Mouse (Mus musculus): ENCODE measurements around the gene H6pd. TPM values are rescaled to one million over a fixed set of nuclear protein-coding genes. Genes with fewer than 3 reads are reported as not detected.
A peak's percentile ranks its signal among the peaks of the same experiment; 100 is the strongest.

Gene H6pd
- polyA plus RNA-seq, 1 experiment from 2014 or later: 10.6 TPM

DNA sequence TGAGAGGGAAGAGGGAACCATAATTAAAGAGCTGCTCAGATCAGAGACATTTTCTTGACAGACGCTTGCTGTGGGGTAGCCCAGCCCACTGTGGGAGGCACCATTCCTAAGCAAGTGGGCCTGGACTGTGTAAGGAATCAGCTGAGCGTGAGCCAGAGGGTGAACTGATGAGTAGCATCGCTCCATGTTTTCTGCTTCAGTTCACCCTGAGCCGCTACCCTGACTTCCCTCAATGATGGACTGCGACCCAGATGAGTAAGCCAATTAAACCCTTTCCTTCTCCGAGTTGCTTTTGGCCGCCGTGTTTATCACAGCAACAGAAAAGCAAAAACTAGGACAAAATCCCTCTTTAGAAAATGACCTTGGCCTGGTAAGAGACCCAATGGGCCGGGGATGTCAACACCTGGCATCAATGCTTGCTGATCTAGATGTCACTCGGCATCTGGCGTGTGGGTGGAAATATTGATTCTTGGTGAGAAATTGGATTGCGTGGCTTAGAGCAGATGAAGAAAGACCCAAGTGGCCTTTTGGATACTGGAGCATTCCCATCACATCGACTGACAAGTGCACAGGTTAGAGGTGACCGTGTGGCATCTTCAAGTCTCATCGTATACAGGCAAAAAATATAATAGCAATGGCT, 11.0 kb upstream of the H6pd start:
- Histone ChIP-seq H3K36me3 (no peaks in the 10 kb centered on the region), H3K9ac (no peak overlapping the region), H3K27ac (replicated peaks) (no peak overlapping the region), H3K27me3 (replicated peaks) (0 out of 2 replicates have a peak, but pooled peaks cover 5% of the 10 kb centered on the region), H3K9me3 (no peaks in the 10 kb centered on the region), H3K4me2 (no peak overlapping the region), H3K4me1 (peaks cover 10% of the 10 kb centered on the region; the same call in 1 of the 2 replicates), H3K4me3 (no peak overlapping the region)
- ATAC-seq (ENCODE audit: extremely low read depth, insufficient number of reproducible peaks, low FRiP score, low TSS enrichment): no peak
- WGBS: 84% methylated on average over 15 of the region's 15 CpGs

DNA sequence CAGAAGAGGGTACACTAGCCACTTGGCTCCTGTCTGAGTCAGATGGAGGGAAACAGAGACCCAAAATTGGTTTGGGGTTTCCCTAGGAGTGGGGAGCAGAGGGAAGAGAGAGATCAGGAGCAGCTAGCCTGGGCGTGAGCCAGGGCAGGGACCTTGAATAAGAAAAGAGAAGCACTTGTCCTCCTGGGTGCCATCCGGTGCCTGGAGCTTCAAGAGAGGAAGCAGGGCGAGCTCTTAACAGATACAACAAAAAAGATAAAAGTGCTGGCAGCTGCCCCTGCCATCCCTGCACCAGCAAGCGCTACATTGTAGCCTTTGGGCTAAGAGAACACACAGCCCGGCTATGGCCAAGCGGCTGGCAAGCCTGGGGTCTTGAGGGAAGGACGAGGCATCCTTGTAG, 6.6 kb upstream of the H6pd start:
- Histone ChIP-seq H3K9me3 (no peaks in the 10 kb centered on the region), H3K4me2 (no peak overlapping the region), H3K27me3 (replicated peaks) (no peaks in the 10 kb centered on the region), H3K4me1 (peaks cover 19% of the 10 kb centered on the region), H3K4me3 (no peak overlapping the region), H3K27ac (replicated peaks) (no peak overlapping the region), H3K9ac (no peak overlapping the region), H3K36me3 (no peaks in the 10 kb centered on the region)
- no peak for ATAC-seq (ENCODE audit: extremely low read depth, insufficient number of reproducible peaks, low FRiP score, low TSS enrichment)
- WGBS: 53% methylated on average over 7 of the region's 7 CpGs

DNA sequence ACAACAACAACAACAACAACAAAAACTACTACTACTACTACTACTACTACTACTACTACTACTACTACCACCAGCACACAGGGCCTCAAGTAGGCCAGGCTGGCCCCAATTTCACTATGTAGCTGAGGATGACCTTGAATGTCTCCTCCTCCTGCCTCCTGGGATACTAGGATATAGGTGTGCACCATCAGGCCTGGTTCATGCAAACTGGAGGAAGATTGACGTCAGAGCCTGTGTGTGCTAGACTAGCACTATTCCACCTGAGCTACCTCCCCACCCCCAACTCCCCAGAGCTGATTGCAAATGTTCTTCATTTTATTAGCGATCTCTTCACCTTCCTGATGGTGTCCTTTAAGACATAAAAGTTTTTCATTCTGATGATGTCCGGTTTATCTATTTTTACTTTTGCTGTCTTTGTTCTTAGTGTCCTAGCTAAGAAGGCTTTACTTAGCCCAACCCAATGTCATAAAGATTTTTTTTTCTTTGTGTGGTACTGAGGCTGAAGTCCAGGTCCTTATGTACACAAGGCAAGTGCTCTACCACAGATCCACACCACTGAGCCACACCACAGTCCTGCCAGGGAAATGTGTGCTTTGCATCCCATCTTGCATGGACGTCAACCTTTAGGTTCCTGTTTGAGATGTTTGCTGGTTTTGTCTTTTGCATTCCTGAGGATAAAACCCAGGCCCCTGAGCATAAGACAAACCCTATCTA, 5.7 kb upstream of the H6pd start:
- ATAC-seq (ENCODE audit: extremely low read depth, insufficient number of reproducible peaks, low FRiP score, low TSS enrichment): no peak
- Histone ChIP-seq H3K4me2 (no peak overlapping the region), H3K36me3 (no peaks in the 10 kb centered on the region), H3K9ac (no peak overlapping the region), H3K4me1 (peaks cover 24% of the 10 kb centered on the region), H3K4me3 (no peak overlapping the region), H3K27ac (replicated peaks) (no peak overlapping the region), H3K9me3 (no peaks in the 10 kb centered on the region), H3K27me3 (replicated peaks) (no peaks in the 10 kb centered on the region)
- WGBS: 81% methylated on average over 4 of the region's 4 CpGs

DNA sequence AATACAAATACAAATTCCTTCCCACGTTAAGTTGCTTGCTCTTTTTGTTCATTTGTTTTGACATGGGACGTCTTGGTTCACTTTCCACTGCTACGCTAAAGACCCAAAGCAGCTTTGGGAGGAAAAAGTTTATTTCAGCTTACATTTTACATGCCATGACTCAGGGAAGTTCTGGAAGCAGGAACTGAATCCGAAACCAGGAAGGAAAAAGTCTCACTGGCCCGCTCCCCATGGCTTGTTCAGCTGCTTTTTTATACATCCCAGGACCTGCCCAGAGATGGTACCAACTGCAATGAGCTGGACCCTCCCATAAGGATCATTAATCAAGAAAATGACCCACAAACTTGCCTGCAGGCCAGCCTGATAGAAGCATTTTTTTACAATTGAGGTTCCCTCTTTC, 5.0 kb upstream of the H6pd start:
- peaks cover 29% of the 10 kb centered on the region for H3K4me1 ChIP-seq
- 80% methylated on average over 5 of the region's 5 CpGs for WGBS
- no peaks in the 10 kb centered on the region for H3K27me3 ChIP-seq (replicated peaks)
- no peak for ATAC-seq (ENCODE audit: extremely low read depth, insufficient number of reproducible peaks, low FRiP score, low TSS enrichment)
- H3K4me2 ChIP-seq: no peak overlapping the region
- no peak overlapping the region for H3K27ac ChIP-seq (replicated peaks)
- H3K36me3 ChIP-seq: no peaks in the 10 kb centered on the region
- no peak overlapping the region for H3K9ac ChIP-seq
- no peak overlapping the region for H3K4me3 ChIP-seq
- no peaks in the 10 kb centered on the region for H3K9me3 ChIP-seq

DNA sequence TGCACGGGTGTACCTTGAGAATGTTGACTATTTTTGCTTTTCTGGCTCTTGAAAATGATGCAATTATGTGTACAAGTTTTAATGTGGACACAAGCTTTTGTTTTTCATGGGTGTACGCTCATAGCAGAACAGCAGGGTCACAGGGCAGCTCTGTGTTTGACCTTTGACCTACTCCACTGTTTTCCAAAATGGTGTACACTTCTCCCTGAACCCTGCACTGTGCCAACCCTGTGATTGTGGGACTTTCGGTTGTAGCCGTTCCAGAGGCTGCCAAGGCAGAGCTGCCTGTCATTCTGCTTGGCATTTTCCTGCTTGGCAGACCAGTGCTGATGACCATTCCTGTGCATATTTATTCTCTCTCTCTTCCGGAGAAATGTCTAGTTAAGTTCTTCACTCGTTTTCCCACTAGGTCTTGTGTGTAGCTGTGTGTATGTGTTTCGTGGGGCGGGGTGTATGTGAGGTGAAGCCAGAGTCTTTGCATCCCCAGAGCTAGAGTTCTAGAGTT, 4.4 kb upstream of the H6pd start:
- no peaks in the 10 kb centered on the region for H3K9me3 ChIP-seq
- no peak for ATAC-seq (ENCODE audit: extremely low read depth, insufficient number of reproducible peaks, low FRiP score, low TSS enrichment)
- no peak overlapping the region for H3K9ac ChIP-seq
- WGBS: 88% methylated on average over 8 of the region's 8 CpGs
- no peaks in the 10 kb centered on the region for H3K36me3 ChIP-seq
- H3K27me3 ChIP-seq (replicated peaks): no peaks in the 10 kb centered on the region
- H3K27ac ChIP-seq (replicated peaks): no peak overlapping the region
- no peak overlapping the region for H3K4me3 ChIP-seq
- no peak overlapping the region for H3K4me2 ChIP-seq
- H3K4me1 ChIP-seq: peaks cover 30% of the 10 kb centered on the region

DNA sequence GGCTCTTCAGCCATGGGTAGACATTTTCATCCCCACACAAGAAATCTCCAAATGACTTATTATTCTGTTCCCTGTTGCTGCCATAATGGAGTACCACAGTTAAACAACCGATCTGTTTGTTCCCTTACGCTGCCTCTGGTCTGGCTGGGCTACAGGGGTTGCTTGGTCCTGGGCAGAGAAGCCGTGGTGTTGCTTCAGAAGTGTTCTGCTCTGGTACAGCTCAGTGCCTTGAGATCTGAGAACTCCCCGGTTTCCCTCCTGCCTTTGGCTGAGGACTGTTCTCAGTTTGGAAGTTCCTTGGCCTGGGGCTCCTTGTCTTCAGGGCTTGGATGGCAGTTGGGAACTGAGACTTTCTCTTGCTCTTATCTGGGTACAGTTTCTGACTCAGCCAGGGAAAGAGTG, 3.5 kb upstream of the H6pd start:
- H3K9me3 ChIP-seq: no peaks in the 10 kb centered on the region
- 63% methylated on average over 4 of the region's 4 CpGs for WGBS
- H3K4me3 ChIP-seq: no peak overlapping the region
- no peaks in the 10 kb centered on the region for H3K27me3 ChIP-seq (replicated peaks)
- H3K4me2 ChIP-seq: peak overlapping the region; percentile 11; the same call in 1 of the 2 replicates
- peak overlapping the region; percentile 56 for H3K27ac ChIP-seq (replicated peaks)
- H3K4me1 ChIP-seq: peaks cover 36% of the 10 kb centered on the region
- H3K36me3 ChIP-seq: no peaks in the 10 kb centered on the region
- 0 out of 2 replicates have a peak overlapping the region, but pooled peaks have one; percentile 19 for H3K9ac ChIP-seq
- no peak for ATAC-seq (ENCODE audit: extremely low read depth, insufficient number of reproducible peaks, low FRiP score, low TSS enrichment)

DNA sequence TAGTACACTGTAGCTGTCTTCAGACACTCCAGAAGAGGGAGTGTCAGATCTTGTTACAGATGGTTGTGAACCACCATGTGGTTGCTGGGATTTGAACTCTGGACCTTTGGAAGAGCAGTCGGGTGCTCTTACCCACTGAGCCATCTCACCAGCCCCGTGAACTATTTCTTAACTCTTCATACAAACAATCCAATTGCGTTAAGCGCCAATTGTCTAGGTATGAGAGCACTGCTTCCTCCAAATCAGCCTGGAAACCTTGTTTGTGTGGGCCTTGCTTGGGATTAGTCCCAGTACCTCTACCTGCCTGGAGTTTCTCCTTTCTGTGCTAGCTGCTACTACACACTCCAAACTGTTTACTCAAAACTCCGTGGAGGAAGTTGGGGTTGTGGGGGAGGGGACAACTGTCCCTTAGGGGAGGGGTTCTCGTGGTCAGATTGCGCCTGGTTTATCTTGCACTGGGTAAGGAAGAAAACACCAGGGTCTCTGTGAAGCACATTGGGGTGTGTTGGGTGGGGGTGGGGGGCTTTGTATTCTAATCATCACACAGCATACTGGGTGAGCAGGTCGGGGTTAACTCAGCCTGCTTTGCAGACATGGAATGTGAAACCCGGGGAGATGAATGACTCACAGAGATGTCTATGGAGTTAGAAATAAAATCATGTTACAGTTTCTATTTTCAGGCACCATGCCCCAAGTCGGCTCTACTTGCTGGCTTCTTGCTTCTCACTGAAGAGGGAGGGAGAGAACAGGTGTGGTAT, 2.9 kb upstream of the H6pd start:
- Histone ChIP-seq H3K27ac (replicated peaks) (peak overlapping the region; percentile 56; the same call in 1 of the 2 replicates), H3K27me3 (replicated peaks) (no peaks in the 10 kb centered on the region), H3K4me2 (peak overlapping the region; percentile 11; the same call in 1 of the 2 replicates), H3K4me3 (no peak overlapping the region), H3K4me1 (peaks cover 39% of the 10 kb centered on the region), H3K9me3 (no peaks in the 10 kb centered on the region), H3K9ac (no peak overlapping the region), H3K36me3 (no peaks in the 10 kb centered on the region)
- ATAC-seq (ENCODE audit: extremely low read depth, insufficient number of reproducible peaks, low FRiP score, low TSS enrichment): no peak
- WGBS: 33% methylated on average over 10 of the region's 10 CpGs

DNA sequence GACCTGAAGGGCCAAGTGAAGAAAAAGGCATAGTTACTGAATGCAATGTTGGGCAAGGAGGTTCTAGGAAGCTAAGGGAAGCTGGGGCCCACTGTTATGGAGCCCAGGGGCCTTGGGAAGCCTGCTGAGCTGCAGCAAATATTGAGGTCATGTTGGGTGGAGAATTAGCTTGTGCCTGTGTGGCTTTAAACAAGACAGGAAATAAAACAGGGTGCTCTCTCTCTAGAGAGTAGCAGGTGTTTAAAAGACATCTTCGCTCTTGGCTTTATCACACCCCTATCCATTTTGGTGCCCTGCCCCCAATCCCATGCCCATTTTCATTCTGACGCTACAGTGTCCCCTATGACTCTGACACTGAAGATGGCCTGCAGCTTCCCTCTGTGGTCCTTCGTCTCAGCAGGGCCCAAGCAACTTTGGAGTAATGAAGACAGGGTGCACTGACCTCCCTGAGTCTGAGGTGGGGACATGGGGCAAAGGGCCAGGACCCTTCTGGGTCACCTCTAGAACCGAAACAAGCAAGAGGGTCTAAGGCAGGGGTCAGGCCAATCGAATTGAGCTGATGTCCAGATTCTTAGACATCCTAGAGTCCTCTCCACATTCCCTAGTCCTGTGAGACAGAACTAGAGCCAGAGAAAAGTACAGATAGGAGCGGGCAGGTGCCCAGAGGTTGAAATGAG, 1.4 kb upstream of the H6pd start:
- Histone ChIP-seq H3K36me3 (peaks cover 4% of the 10 kb centered on the region; the same call in 1 of the 2 replicates), H3K9me3 (no peaks in the 10 kb centered on the region), H3K4me1 (peaks cover 54% of the 10 kb centered on the region), H3K9ac (no peak overlapping the region), H3K4me3 (no peak overlapping the region), H3K27me3 (replicated peaks) (no peaks in the 10 kb centered on the region), H3K4me2 (no peak overlapping the region), H3K27ac (replicated peaks) (no peak overlapping the region)
- WGBS: 84% methylated on average over 6 of the region's 6 CpGs
- no peak for ATAC-seq (ENCODE audit: extremely low read depth, insufficient number of reproducible peaks, low FRiP score, low TSS enrichment)

DNA sequence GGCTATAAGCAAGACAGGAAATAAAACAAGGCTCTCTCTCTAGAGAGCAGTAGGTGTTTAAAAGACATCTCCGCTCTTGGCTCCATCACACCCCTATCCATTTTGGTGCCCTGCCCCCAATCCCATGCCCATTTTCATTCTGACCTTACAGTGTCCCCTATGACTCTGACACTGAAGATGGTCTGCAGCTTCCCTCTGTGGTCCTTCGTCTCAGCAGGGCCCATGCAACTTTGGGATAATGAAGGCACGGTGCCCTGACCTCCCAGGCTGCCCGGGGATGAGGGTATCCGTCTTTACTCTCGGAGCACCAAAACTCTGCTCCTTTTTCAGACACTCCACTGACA, 736 bp upstream of the H6pd start:
- Histone ChIP-seq H3K9ac (peak overlapping the region; percentile 93), H3K4me1 (peaks cover 59% of the 10 kb centered on the region), H3K36me3 (peaks cover 8% of the 10 kb centered on the region; the same call in 1 of the 2 replicates), H3K4me2 (peak overlapping the region; percentile 75), H3K27me3 (replicated peaks) (no peaks in the 10 kb centered on the region), H3K9me3 (0 out of 2 replicates have a peak, but pooled peaks cover 2% of the 10 kb centered on the region), H3K27ac (replicated peaks) (peak overlapping the region; percentile 97), H3K4me3 (peak overlapping the region; percentile 76)
- no peak for ATAC-seq (ENCODE audit: extremely low read depth, insufficient number of reproducible peaks, low FRiP score, low TSS enrichment)
- WGBS: 78% methylated on average over 6 of the region's 6 CpGs

DNA sequence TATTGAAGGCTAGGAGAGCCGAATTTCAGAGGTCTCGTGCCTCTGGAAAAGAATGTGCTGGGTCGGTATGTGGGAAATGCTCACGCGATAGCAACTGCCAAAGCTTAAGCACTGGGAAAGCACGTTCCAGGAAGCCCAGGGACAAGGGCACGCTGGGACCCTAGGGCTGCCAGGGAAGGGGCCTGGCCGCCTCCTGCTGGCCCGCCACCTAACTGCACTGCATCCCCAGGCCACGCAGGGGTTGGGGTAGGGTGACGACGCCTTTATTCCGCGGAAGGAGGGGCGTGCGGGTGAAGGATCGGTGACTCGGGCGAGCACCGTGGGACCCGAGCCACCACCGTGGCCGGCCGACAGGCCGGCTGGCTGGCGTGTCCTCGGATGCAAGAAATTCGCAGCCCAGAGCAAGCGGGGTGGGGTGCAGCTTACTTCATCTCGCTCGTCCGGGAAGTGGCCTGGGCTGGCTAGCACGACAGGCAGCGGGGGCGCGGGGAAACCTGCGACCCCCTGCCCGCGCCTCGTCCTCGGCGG, 434 bp downstream of the H6pd start:
- peaks cover 64% of the 10 kb centered on the region for H3K4me1 ChIP-seq
- H3K9ac ChIP-seq: peak overlapping the region; percentile 93
- ATAC-seq (ENCODE audit: extremely low read depth, insufficient number of reproducible peaks, low FRiP score, low TSS enrichment): peak; percentile 72
- H3K4me2 ChIP-seq: peak overlapping the region; percentile 75
- peaks cover 8% of the 10 kb centered on the region; the same call in 1 of the 2 replicates for H3K36me3 ChIP-seq
- H3K27ac ChIP-seq (replicated peaks): peak overlapping the region; percentile 97
- H3K4me3 ChIP-seq: peak overlapping the region; percentile 76
- no peaks in the 10 kb centered on the region for H3K27me3 ChIP-seq (replicated peaks)
- H3K9me3 ChIP-seq: 0 out of 2 replicates have a peak, but pooled peaks cover 2% of the 10 kb centered on the region
- WGBS: under 1% methylated on average over 42 of the region's 42 CpGs
